Mouse (Mus musculus) CH12.LX (cell line): ENCODE data around the gene Cd36.

Experiments
- CHD1 ChIP-seq: IDR thresholded peaks from 2 replicates; pipeline ENCODE4 v1.6.1; 2012; ENCODE audit warnings: low read depth, low read length, improper control_type of control experiment, inconsistent platforms
- CTCF ChIP-seq, 2 experiments: IDR thresholded peaks in 1 of 2; conservative IDR thresholded peaks in 1 of 2; 2 replicates each; pipeline ENCODE4 v1.5.1; 2011 to 2012; ENCODE audit warnings: low read depth in 2 of 2, low read length in 2 of 2, improper control_type of control experiment in 1 of 2, inconsistent platforms in 1 of 2, mild to moderate bottlenecking in 1 of 2, moderate library complexity in 1 of 2
- POLR2A ChIP-seq: IDR thresholded peaks from 2 replicates; pipeline ENCODE4 v1.6.1; 2011; ENCODE audit warnings: low read depth, mild to moderate bottlenecking, improper control_type of control experiment, low read length

DNA sequence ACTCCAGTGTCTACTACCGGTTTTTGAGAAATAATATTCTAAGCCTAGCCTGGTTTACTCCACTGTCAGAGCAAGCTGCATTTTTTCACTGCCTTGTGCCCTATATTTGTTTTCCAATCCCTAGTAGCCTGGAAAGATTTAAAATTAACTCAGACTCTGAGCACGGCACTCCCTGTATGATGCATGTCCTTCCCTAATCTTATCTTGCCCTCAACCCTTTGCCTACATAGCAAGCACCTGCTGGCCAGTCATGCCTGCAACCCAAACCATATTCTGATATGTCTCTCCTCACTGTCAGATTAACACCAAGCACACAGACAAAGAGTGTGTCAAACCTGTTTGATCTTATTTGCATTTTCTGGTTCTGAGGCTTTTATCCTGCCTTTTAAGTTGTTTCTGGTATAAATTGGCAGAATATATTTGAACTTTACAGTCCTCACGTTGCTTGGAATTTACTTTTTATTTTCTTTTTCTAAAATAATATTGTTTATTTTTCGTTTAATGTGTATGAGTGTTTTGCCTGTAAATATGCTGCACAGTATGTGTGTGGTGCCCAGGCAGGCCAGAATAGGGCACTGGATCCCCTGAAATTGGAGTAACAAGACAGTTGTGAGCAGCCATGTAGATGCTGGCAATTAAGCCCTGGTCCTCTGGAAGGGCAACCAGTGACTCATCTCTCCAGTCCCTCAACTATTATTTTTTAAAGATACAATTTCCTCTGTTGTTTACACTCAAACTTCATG lies 7.6 kb downstream of the Cd36 start:
- TF ChIP-seq CTCF (conservative IDR thresholded peaks at IDR 0.05 in 1 of 2, IDR thresholded peaks at IDR 0.05 in 1 of 2; ENCODE audit: low read depth in 2 of 2, low read length in 2 of 2), result no peak
- no peak for TF ChIP-seq POLR2A
- no peak for TF ChIP-seq CHD1
